Mouse (Mus musculus) left cerebral cortex, postnatal 10 days (tissue): ENCODE results near the gene Ppp2r1b. TPM values are rescaled to one million over a fixed set of nuclear protein-coding genes. Genes with fewer than 3 reads are reported as not detected.

ENCODE experiments used
- DNase-seq, 2 experiments: peaks; one replicate each; pipeline ENCODE4 v3.0.0; 2021 to 2022; ENCODE audit warnings: low spot score in 2 of 2, mixed read lengths in 1 of 2; ENCODE audit errors: extremely low spot score in 1 of 2
- intact Hi-C: fragments of 180-260 bp; cut with DNase I; formaldehyde crosslinking; loops from one replicate; pipeline ENCODE4 v1.15.1; 2025
- total RNA-seq, 2 experiments: library from RNA; stranded (reverse); gene quantifications; 2 replicates each; pipeline ENCODE4 v1.2.3; 2021

The Ppp2r1b gene
- total RNA-seq, 2 experiments from 2014 or later = 21.1 to 23.2 TPM

GRCm38 (mm10) chr9:50889211-50889610 is 44.1 kb downstream of the Ppp2r1b start:
- intact Hi-C loops = no loop called here

GRCm38 (mm10) chr9:50889964-50890363 is 44.9 kb downstream of the Ppp2r1b start:
- no peak for DNase-seq
- intact Hi-C loops = no loop called here

More at GRCm38 (mm10) chr9:50889211-50889610, 44.1 kb downstream of the Ppp2r1b start:
- DNase-seq = no peak

- DNase-seq = no peak
These were observed 45.5 kb downstream of the Ppp2r1b start for GRCm38 (mm10) chr9:50890494-50891090.

GRCm38 (mm10) chr9:50893665-50894064 is 48.6 kb downstream of the Ppp2r1b start:
- DNase-seq = peak; percentile 51 to 72
- intact Hi-C loops = no loop called here

More at GRCm38 (mm10) chr9:50890494-50891090, 45.5 kb downstream of the Ppp2r1b start:
- intact Hi-C loops = no loop called here

GRCm38 (mm10) chr9:50900026-50900920 is 55.2 kb downstream of the Ppp2r1b start:
- DNase-seq = no peak
- intact Hi-C loops = no loop called here

- intact Hi-C loops = no loop called here
These were observed 59.2 kb downstream of the Ppp2r1b start for GRCm38 (mm10) chr9:50904196-50904847.

GRCm38 (mm10) chr9:50905321-50905720 is 60.2 kb downstream of the Ppp2r1b start:
- DNase-seq = no peak
- intact Hi-C loops = no loop called here

More at GRCm38 (mm10) chr9:50904196-50904847, 59.2 kb downstream of the Ppp2r1b start:
- DNase-seq = no peak

GRCm38 (mm10) chr9:50911861-50912515 is 66.9 kb downstream of the Ppp2r1b start:
- intact Hi-C loops = no loop called here
- peak in 1 of 2 experiments; percentile 56 for DNase-seq

GRCm38 (mm10) chr9:50918131-50918530 is 73.0 kb downstream of the Ppp2r1b start:
- intact Hi-C loops = no loop called here
- no peak for DNase-seq

GRCm38 (mm10) chr9:50919554-50919953 is 74.5 kb downstream of the Ppp2r1b start:
- no peak for DNase-seq
- intact Hi-C loops = no loop called here

- intact Hi-C loops = no loop called here
- no peak for DNase-seq
These were observed 76.1 kb downstream of the Ppp2r1b start for GRCm38 (mm10) chr9:50920933-50921895.

GRCm38 (mm10) chr9:50922363-50923153 is 77.5 kb downstream of the Ppp2r1b start:
- intact Hi-C loops = no loop called here
- DNase-seq = no peak

GRCm38 (mm10) chr9:50924454-50924853 is 79.4 kb downstream of the Ppp2r1b start:
- intact Hi-C loops = no loop called here
- no peak for DNase-seq

- intact Hi-C loops = no loop called here
- DNase-seq = no peak
These were observed 80.7 kb downstream of the Ppp2r1b start for GRCm38 (mm10) chr9:50925801-50926200.

- no peak for DNase-seq
- intact Hi-C loops = no loop called here
These were observed 84.9 kb downstream of the Ppp2r1b start for GRCm38 (mm10) chr9:50929986-50930385.

GRCm38 (mm10) chr9:50941804-50942401 is 96.8 kb downstream of the Ppp2r1b start:
- intact Hi-C loops = no loop called here
- DNase-seq = no peak

- no peak for DNase-seq
- intact Hi-C loops = no loop called here
These were observed 97.6 kb downstream of the Ppp2r1b start for GRCm38 (mm10) chr9:50942711-50943110.
